Mouse (Mus musculus) forebrain, postnatal 0 days (tissue): ENCODE results near the gene Ptpn13. TPM values are rescaled to one million over a fixed set of nuclear protein-coding genes. Genes with fewer than 3 reads are reported as not detected.
A peak's percentile ranks its signal among the peaks of the same experiment; 100 is the strongest.

Experiments
- ATAC-seq: fragments of 200-750 bp; cut with Nextera tagmentation; 2 replicates; pipeline ENCODE4 v1.8.0; 2017; ENCODE audit warnings: mild to moderate bottlenecking, moderate library complexity
- DNase-seq: peaks from one replicate; pipeline ENCODE4 v3.0.0-alpha.2; 2015
- H3K27ac ChIP-seq: fragments of 300-500 bp; sonication (generic); 2 replicates; pipeline ENCODE4 v1.5.1; 2014; ENCODE audit warnings: low read depth, mild to moderate bottlenecking, antibody characterized with exemption, low read length, moderate library complexity, mixed read lengths
- H3K27me3 ChIP-seq: fragments of 300-500 bp; sonication (generic); 2 replicates; pipeline ENCODE4 v1.6.1; 2014; ENCODE audit warnings: mild to moderate bottlenecking, low read length, mixed read lengths; ENCODE audit not compliant: insufficient read depth
- H3K36me3 ChIP-seq: fragments of 300-500 bp; sonication (generic); 2 replicates; pipeline ENCODE4 v1.6.1; 2014; ENCODE audit warnings: mild to moderate bottlenecking, moderate library complexity; ENCODE audit not compliant: insufficient read depth
- H3K4me1 ChIP-seq: fragments of 300-500 bp; sonication (generic); 2 replicates; pipeline ENCODE4 v1.6.1; 2014; ENCODE audit warnings: antibody characterized with exemption; ENCODE audit not compliant: insufficient read depth
- H3K4me2 ChIP-seq: fragments of 300-500 bp; sonication (generic); 2 replicates; pipeline ENCODE4 v1.6.1; 2014; ENCODE audit warnings: low read depth, mild to moderate bottlenecking, moderate library complexity
- H3K4me3 ChIP-seq: fragments of 300-500 bp; sonication (generic); 2 replicates; pipeline ENCODE4 v1.5.1; 2014; ENCODE audit warnings: low read depth, low read length, mixed read lengths
- H3K9ac ChIP-seq: fragments of 300-500 bp; sonication (generic); 2 replicates; pipeline ENCODE4 v1.6.1; 2014; ENCODE audit warnings: mild to moderate bottlenecking
- H3K9me3 ChIP-seq: fragments of 300-500 bp; sonication (generic); 2 replicates; pipeline ENCODE4 v1.6.1; 2016; ENCODE audit warnings: low read length
- CTCF ChIP-seq: sonication (generic); IDR thresholded peaks from 2 replicates; pipeline ENCODE4 v1.5.1; 2016; ENCODE audit warnings: antibody characterized with exemption, control low read depth, low read depth
- WGBS: fragments of 180-500 bp; shearing (Covaris S2); extraction: QIAGEN DNeasy Blood & Tissue Kit; methylation state at CpG from one replicate; pipeline ENCODE4 v1.1.7; 2014; 5-methylcytosine and 5-hydroxymethylcytosine counted together
- polyA plus RNA-seq: library from polyadenylated mRNA; unstranded; fragments of >200 nt; fragmentation: Nextera tagmentation; extraction: Ambion mirVana; gene quantifications from 2 replicates; pipeline ENCODE4 v1.2.1, GENCODE M21; 2015
- total RNA-seq: library from RNA; depleted of rRNA; stranded (reverse); fragments of >200 nt; gene quantifications from 2 replicates; pipeline ENCODE4 v1.2.3, GENCODE M21; 2014; rRNA removed

The Ptpn13 gene
- total RNA-seq, result 7.8 and 16.2 TPM in 2 replicates
- 1.1 and 1.8 TPM in 2 replicates for polyA plus RNA-seq

DNA sequence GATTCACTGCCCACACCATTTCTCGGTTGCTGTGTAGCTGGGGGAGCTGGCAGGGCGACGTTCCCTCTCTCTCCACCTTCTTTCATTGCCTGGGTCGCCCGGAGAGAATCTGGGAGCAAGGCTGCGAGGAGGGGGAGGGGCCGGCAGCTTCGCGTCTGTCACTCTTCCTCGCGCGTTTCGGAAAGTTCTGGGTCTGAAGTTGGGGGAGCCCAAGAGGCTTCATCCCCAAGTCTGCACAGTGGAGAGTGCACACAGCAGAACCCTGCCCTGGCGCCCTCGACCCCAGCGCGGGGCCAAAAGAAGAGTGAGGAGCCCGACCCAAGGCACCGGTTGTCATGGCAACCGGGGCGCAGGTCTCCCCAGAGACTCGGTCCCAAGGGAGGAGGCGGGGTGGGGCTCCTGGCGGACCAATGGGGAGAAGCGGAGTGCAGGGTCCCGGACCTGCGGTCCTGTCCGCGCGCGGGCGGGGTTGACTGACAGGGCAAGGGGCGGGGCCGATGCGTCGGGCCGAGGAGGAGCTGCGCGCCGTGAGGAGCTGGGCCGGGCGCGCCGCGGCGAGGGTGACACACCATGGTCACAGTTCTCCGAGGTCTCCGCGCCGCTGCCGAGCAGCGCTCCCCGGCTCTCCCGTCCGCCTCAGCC is at the start of gene Ptpn13:
TSS of gene Ptpn13 (plus strand) at position 515 of the 642 bp plus-strand sequence.
- peak; percentile 85 for DNase-seq
- no peaks in the 10 kb centered on the region for H3K4me1 ChIP-seq
- H3K36me3 ChIP-seq, result no peaks in the 10 kb centered on the region
- H3K27me3 ChIP-seq, result 0 out of 2 replicates have a peak, but pooled peaks cover 3% of the 10 kb centered on the region
- peak; percentile 95 for ATAC-seq
- WGBS, result under 1% methylated on average over 36 of the region's 55 CpGs
- peak within 1 kb of the TSS; percentile 35; the same call in 1 of the 2 replicates for H3K27ac ChIP-seq
- peak within 1 kb of the TSS; percentile 56 for H3K9ac ChIP-seq
- peak within 1 kb of the TSS; percentile 95 for H3K4me2 ChIP-seq
- H3K4me3 ChIP-seq, result peak within 1 kb of the TSS; percentile 71
- H3K9me3 ChIP-seq, result no peaks in the 10 kb centered on the region
- TF ChIP-seq CTCF, result no peak

DNA sequence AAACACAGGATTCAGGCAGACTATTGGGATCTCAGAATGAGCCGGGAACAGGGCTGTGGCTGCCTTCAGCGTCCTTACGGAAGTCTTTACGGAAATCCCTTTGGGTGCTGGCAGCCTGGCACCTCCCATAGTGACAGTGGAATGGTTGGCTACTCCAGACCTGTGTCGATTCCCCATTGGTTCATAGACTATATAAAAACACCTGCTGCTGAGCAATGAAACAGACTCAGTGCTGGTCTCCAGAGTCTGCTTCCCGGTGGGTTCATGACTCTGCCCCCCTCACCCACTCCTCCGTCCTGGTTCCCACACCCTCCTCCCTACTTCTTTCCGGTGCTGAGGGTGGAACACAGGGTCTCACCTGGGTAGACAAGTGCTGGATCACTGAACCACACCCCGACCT is 49.8 kb upstream of the Ptpn13 start:
- no peak for DNase-seq
- no peak for ATAC-seq

DNA sequence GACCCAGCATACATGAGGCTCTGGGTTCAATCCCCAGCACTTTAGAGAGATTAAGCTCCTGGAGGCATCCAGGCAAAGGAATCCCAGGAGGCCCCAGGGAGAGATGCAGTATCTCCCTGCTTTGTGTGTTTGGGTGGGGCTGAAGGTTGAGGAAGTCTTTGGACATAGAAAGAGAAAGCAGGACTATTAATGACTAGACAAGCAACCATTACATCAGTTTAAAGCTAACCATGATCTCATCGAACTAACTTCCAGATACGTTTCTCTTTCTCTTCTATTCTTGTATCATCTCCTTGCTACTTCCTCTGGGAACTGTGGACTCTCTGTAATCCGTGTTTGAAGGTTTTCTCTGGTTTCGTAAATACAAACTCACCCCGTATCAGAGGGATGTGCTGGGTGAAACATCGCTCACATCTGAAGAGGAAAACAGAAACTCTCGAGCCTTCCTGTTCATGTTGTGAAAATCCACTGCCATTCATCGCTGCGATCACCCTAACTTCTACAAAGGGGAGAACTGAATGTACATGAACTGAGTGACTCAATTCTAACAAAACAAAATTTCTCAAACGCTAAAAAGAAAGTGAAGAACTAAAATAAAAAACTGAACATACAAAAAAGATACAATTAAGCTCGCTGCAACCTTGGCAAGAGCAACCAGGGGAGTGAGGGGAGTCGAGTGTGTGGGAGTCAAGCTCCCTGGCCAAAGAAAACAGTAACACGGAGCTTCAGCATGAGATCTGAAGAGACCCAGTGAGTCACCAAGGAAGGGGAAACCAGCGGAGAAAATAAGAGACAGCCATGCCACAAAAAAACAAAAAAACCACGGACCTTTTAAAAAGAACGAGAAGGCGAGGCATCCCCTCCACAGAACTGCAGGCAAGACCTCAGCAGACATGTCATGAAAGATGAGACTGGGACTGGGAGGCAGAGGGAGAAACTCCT is 48.4 kb upstream of the Ptpn13 start:
- H3K4me3 ChIP-seq, result no peak overlapping the region
- no peaks in the 10 kb centered on the region for H3K27me3 ChIP-seq
- no peaks in the 10 kb centered on the region for H3K36me3 ChIP-seq
- H3K4me2 ChIP-seq, result no peak overlapping the region
- no peak overlapping the region for H3K27ac ChIP-seq
- H3K9me3 ChIP-seq, result no peaks in the 10 kb centered on the region
- no peak for TF ChIP-seq CTCF
- ATAC-seq, result no peak
- H3K9ac ChIP-seq, result no peak overlapping the region
- no peaks in the 10 kb centered on the region for H3K4me1 ChIP-seq
- 60% methylated on average over 17 of the region's 17 CpGs for WGBS
- DNase-seq, result no peak

More for the DNA sequence above, 49.8 kb upstream of the Ptpn13 start:
- Histone ChIP-seq H3K9ac (no peak overlapping the region), H3K4me1 (no peaks in the 10 kb centered on the region), H3K4me3 (no peak overlapping the region), H3K4me2 (no peak overlapping the region), H3K36me3 (no peaks in the 10 kb centered on the region), H3K27ac (no peak overlapping the region), H3K27me3 (no peaks in the 10 kb centered on the region), H3K9me3 (no peaks in the 10 kb centered on the region)
- WGBS, result 89% methylated on average over 9 of the region's 9 CpGs
- TF ChIP-seq CTCF, result no peak

DNA sequence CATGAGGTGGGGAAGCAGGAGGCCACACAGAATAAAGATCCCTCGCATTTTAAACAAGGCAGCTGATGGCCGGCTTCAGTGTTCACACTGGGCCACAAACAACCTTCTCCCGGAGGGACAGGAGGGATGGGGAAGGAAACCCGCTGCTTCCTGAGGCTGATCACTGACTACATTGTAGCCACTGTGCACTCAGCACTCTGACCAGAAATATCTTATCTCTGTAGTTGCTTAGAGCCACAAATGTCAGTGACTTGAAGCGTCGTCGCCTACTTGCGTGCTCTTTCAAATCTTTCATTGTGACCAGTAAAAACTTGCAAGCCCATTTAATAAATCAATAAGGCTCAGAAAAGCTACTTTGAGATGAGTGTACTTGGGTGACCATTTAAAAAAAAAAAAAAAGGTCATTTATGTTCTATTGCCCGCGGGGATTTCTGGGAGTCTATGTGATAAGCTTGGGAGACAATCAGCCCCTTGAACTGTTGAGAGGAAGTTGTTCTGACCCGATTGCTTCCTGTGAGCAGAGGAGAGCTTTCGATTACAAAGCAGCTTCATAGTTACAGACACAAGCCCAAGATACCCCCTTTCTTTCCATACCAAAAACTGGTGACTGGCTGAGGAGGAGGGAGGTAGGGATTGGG is 47.4 kb upstream of the Ptpn13 start:
- no peak for DNase-seq
- WGBS, result 57% methylated on average over 12 of the region's 12 CpGs

DNA sequence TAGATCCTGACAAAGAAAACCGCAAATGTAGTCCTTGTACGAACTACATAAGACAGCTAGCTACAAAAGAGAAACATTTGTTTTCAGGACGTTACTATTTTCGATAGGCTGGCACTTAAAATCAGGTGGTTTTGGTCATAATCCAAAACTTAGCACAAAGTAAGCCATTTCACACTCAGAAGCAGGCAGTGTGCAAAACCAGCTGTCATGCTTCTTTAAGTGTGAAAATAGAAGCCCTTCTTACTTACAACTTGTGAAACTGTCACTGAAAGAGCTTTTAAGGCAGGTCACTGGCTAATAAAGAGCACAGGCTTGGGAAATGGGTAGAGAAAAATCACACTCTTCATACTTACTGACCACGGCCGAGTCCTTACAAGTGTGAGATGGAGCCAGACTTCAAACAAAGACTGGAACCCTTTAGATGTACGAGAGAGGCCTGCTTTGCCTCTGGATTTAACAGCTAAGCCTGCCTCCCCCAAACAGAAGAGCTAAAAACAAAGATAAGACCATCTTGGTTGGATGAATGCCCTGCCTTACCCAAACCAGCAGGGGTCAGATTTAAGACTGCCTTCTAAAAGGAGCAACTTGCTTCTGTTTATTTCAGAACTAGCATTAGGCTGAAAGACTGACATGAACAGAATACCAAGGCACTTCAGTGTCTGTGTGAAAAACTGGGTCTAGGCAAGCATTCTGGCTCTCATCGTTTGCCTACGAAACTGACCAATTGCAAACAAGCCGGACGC is 44.0 kb upstream of the Ptpn13 start:
- Histone ChIP-seq H3K27me3 (no peaks in the 10 kb centered on the region), H3K9me3 (no peaks in the 10 kb centered on the region), H3K27ac (peak overlapping the region; percentile 10; the same call in 1 of the 2 replicates), H3K4me3 (no peak overlapping the region), H3K9ac (no peak overlapping the region), H3K4me1 (no peaks in the 10 kb centered on the region), H3K36me3 (no peaks in the 10 kb centered on the region), H3K4me2 (no peak overlapping the region)
- no peak for DNase-seq
- ATAC-seq, result no peak
- 32% methylated on average over 11 of the region's 11 CpGs for WGBS
- TF ChIP-seq CTCF, result no peak

More for the DNA sequence above, 47.4 kb upstream of the Ptpn13 start:
- Histone ChIP-seq H3K27ac (no peak overlapping the region), H3K9ac (no peak overlapping the region), H3K4me3 (no peak overlapping the region), H3K27me3 (no peaks in the 10 kb centered on the region), H3K4me1 (no peaks in the 10 kb centered on the region), H3K4me2 (no peak overlapping the region), H3K9me3 (no peaks in the 10 kb centered on the region), H3K36me3 (no peaks in the 10 kb centered on the region)
- no peak for ATAC-seq
- TF ChIP-seq CTCF, result no peak

DNA sequence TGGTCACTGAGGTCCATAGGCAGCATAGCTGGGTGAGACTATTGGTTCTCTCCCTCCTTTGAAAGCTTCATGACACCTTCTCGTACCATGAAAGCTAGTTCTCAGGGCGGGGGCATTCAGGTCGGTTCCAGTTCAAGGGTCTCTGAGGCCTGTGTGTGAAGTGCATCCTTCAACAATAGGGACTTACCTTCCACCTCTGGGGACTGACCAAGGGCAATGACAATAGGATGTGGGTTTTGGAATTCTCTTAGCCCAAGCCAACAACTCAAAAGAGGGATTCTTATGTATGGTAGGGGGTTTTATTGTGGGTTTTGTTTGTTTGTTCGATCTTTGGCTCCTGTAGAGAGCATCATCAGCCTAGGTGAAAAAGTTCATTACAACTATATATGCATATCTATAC is 42.0 kb upstream of the Ptpn13 start:
- H3K4me2 ChIP-seq, result no peak overlapping the region
- H3K4me1 ChIP-seq, result no peaks in the 10 kb centered on the region
- no peaks in the 10 kb centered on the region for H3K36me3 ChIP-seq
- no peaks in the 10 kb centered on the region for H3K9me3 ChIP-seq
- no peaks in the 10 kb centered on the region for H3K27me3 ChIP-seq
- ATAC-seq (no peak), DNase-seq (no peak)
- H3K4me3 ChIP-seq, result no peak overlapping the region
- no peak overlapping the region for H3K9ac ChIP-seq
- 95% methylated on average over 4 of the region's 4 CpGs for WGBS
- no peak overlapping the region for H3K27ac ChIP-seq
- no peak for TF ChIP-seq CTCF
